Mouse (Mus musculus): ENCODE results near the gene Alk.

Alk gene

DNA sequence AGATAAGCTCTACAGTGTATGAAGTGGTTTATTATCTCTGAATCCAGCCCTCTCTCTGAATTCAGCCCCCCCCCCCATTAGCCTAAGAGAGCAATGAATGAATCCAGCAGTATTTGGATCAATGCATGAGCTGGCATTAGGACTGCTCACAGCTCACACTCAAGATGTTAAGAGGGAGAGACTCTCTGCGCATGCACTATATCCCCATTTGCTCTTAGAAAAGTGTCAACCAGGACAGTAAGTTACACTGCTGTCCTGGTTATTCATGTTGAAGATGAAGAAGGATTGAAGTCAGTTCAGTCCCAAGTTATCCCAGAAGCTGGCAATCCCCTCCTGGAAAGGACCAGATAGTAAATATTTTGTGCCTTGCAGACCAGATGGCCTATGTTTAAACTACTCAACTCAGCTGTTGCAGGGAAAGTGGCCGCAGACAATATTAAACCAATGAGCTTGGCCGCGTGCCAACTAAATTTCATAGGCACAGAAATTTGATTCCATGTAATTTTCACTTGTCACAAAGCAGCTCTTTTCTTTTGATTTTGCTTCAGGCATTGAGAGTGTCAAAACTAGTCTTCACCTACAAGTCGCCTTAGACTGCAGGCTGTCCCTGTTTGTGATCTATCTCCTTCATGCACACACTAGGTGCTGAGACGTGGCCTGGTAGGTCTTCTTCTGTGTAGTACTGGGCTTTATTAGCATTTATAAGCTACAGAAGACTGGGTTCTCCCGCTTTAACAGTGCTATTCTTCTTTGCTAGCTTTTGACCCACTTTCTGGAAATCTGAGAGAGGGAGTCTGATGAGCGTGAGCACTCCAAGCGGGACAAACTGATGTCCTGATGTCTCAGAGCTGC lies 339.0 kb downstream of the Alk start:
- DNase-seq (ENCODE audit: low read depth, low spot score), result no peak

- no peak for DNase-seq (ENCODE audit: low read depth, low spot score)
Observed at GRCm38 (mm10) chr17:72253411-72253810, 351.0 kb downstream of the Alk start.

DNA sequence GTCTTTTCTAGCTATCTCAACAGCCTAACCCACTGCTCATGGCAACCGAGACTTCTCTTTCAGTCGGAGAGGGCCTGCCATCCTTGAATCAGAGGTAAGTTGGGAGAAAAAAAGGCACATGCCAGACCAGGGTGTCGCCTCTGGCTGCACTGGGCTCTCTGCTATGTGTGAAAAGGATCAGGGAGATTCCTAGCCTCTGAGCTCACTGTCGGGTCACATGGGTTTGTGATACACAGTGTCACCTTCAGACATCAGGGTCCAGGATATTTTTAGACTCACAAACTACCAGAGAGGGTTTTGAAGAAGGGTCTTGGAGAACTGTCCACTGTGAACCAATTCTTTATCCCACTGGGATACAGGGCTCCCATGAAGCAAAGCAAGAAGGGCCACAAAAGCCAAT lies 352.9 kb downstream of the Alk start:
- no peak for DNase-seq (ENCODE audit: low read depth, low spot score)

DNA sequence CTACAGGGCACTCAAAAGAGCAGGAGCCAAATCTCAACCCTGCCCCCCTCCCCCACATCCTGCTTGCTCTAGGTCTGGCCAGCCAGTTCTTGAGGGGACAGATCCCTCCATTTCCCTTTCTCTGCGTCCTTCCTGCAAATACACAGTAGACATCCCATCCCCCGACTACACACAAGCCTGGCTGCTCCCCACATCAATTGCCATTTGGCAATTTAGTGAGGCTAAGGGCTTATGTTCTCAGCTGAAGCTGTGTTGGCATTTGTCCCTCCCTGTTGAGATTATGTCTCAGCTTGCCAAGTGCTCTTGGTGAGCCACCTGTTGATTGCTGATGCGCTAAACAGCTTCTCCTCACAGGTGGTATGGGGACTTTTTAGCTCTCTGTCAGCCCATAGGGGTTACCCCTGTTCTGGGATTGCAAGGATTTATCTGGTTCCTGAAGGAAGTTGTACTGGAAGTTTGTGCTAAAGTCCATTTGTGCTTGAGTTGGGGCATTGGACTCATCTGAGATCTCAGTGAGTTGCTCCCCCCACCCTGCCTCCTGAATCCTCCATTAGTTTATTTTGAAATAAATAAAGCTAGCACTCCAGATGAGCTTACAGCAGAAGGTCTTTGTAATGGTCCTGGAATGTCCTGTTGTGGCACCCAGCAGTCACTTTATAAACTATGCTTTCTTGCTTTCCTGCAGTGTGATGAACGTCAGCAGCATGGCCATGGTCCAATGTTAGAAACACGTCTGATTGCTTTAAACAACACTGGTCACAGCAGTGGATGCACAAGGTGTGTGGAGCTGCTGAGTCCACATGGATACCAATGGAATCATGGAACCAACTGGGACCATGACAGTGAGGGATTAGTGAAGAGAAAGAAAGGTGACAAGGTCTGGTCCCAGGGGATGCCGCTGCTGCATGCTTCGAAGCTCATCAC lies 353.7 kb downstream of the Alk start:
- DNase-seq (ENCODE audit: low read depth, low spot score), result peak; percentile 13

- no peak for DNase-seq (ENCODE audit: low read depth, low spot score)
Observed at GRCm38 (mm10) chr17:72242036-72242435, 362.4 kb downstream of the Alk start.

DNA sequence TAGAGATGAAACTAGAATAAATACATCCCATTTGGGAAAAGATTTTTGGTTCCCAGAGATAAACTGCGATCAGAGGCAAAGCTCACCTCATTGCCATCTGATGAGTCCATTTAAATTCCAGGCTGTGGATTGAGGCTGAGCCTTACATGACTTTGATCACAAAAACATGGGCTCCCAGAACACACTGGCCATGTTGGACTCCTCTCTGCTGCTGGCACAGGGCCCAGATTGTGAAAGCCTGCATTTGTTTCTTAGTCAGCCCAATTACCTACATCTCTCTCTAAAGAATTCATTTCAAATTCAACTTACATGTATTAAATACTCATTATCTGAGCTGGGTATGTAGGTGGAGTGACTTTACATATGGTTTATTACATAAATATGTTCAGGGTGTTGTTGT lies 367.1 kb downstream of the Alk start:
- no peak for DNase-seq (ENCODE audit: low read depth, low spot score)

GRCm38 (mm10) chr17:72230891-72231290 lies 373.5 kb downstream of the Alk start:
- DNase-seq (ENCODE audit: low read depth, low spot score), result no peak

GRCm38 (mm10) chr17:72218816-72219215 lies 385.6 kb downstream of the Alk start:
- DNase-seq (ENCODE audit: low read depth, low spot score), result no peak

DNA sequence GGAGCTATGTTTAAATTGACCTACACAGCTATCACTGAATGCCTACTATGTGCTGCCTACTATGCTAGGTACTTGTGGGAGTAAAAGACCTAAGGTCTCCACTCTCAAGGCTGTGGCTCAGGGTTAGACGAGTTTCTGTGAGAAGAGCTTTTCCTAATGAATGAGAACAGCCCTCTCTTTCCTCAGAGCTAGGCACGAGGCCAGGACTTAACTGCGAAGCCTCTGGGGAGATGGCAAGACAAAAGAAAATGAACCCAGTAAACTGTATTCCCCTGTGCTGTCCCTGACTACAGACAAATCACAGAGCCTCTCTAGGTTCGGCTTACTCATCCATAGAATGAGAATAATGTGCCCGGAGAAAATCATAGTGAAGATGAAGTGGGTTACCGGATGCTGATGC lies 406.9 kb downstream of the Alk start:
- no peak for DNase-seq (ENCODE audit: low read depth, low spot score)

DNA sequence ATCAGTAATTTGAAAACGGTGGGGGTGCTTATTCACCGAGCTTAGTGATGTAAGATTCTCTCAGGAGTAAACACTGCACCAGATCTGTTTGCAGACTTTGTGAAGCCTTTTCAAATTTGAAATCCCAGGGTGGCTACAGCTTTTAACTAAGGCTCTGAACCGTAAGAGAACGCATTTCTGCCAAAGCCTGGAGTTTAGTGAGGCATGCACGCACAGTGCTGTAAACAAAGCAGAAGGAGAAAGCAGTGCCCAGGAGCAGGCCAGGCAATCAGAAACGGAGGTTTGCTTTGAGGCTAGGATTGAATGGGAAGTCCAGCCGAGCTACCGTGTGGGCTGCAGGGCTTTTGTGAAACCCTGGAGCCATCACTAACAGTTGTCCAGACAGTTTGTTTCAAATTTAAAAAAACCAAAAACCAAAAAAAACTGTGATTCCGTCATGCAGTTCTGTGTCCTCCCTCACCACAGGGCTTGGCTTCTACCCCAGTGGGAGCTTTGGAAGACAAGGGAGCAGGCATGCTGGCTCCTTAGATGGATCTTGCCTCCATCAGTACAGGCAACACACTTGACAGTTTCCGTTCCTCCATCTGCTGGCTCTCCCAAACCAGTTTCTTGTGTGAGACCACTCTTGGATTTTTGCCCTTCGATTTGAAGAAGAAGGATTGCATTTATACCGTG lies 409.3 kb downstream of the Alk start:
- DNase-seq (ENCODE audit: low read depth, low spot score), result peak; percentile 28

DNA sequence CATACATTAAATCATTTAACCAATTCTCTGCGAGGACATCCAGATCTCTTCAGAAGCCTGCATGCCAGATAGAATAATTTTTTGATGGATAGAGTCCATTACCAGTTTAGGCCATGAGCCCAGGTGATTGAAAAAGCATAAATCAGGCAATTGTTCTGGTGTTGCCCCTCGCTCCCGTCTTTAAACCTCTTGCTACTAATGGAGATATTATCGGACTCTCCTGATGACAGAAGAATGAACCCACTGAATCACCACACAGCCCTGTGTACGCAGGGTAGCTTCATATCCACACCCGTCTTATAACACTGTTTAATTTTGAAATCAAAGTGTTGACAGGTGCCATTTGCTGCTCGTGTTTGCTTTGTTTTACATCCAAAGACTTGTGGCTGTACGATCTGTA lies 413.9 kb downstream of the Alk start:
- DNase-seq (ENCODE audit: low read depth, low spot score), result no peak

DNA sequence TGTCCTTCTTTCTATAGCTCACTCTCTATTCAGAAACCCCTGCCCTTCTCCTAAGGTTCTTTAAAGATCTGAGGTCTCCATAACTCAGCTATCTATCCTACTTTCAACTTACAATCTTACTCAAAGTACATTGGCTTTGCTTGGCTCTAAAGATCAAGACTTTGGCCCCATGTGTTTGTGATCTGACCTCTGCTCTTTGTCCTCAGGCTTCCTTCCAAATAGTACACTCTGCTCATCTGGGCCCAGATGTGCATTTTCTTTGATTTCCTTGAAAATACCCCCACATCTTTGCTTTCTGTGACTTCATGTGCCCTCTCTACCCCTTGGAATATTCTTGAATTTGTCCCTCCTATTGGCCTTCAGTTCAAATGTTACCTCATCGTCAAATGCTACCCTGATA lies 417.4 kb downstream of the Alk start:
- no peak for DNase-seq (ENCODE audit: low read depth, low spot score)

DNA sequence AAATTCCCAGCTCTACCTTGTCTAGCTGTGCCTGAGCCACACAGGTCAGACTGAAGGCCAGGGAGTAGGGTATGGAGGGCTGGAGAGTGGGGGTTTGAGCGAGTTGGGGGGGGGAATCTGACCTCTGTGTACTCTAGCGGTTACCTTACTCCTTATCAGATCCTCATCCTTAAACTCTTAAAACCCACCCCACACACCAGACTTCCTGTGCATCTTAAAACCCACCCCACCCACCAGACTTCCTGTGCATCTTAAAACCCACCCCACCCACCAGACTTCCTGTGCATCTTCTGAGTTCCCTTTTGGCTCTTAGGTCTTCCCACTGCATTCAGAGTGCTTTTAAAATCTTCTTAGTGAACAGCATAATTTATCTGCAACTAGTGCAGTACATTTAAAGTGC lies 422.0 kb downstream of the Alk start:
- DNase-seq (ENCODE audit: low read depth, low spot score), result no peak

DNA sequence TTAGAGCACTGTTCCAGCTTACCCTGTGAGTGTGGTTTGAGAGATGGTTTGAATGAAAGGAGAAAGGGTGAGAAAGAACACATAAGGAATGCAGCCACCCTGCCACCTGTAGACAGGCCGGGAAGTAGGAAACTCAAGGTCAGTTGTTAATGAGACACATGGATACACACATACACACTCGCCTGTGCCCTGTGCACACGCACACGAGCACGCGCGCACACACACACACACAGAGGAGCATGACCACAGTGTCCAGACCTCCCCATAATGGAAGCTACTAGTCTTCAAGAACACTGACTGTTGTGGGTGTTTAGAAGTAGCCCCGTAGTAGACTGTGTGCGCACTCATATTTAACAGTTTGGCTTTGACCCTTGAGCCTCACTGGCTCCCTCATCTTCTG lies 424.2 kb downstream of the Alk start:
- DNase-seq (ENCODE audit: low read depth, low spot score), result no peak

- DNase-seq (ENCODE audit: low read depth, low spot score), result no peak
Observed at GRCm38 (mm10) chr17:72179722-72180140, 424.7 kb downstream of the Alk start.

- no peak for DNase-seq (ENCODE audit: low read depth, low spot score)
Observed at GRCm38 (mm10) chr17:72173778-72174177, 430.6 kb downstream of the Alk start.

- DNase-seq (ENCODE audit: low read depth, low spot score), result no peak
Observed at GRCm38 (mm10) chr17:72168152-72168551, 436.3 kb downstream of the Alk start.

- no peak for DNase-seq (ENCODE audit: low read depth, low spot score)
Observed at GRCm38 (mm10) chr17:72158857-72159385, 445.5 kb downstream of the Alk start.

- no peak for DNase-seq (ENCODE audit: low read depth, low spot score)
Observed at GRCm38 (mm10) chr17:72157830-72158629, 446.4 kb downstream of the Alk start.

- DNase-seq (ENCODE audit: low read depth, low spot score), result no peak
Observed at GRCm38 (mm10) chr17:72153038-72153437, 451.4 kb downstream of the Alk start.

Measured in retina, adult 2 months (tissue).